Mouse (Mus musculus) heart, postnatal 10 days (tissue): ENCODE data around the gene Eral1. TPM values are rescaled to one million over a fixed set of nuclear protein-coding genes. Genes with fewer than 3 reads are reported as not detected.

Experiments
- DNase-seq, 2 experiments: peaks; one replicate each; pipeline ENCODE4 v3.0.0; 2021
- intact Hi-C: fragments of 180-260 bp; cut with DNase I; formaldehyde crosslinking; loops from one replicate; pipeline ENCODE4 v1.15.1; 2025
- total RNA-seq, 2 experiments: library from RNA; stranded (reverse); gene quantifications; 2 replicates each; pipeline ENCODE4 v1.2.3; 2021

The Eral1 gene
- total RNA-seq, result 10 to 100 TPM; 22.8 to 23.6 TPM

GRCm38 (mm10) chr11:78079961-78080921 lies at the start of gene Eral1:
Eral1 (minus strand) TSS chr11:78080383.
- intact Hi-C loops, result no loop called here

GRCm38 (mm10) chr11:78129458-78129857 lies 49.3 kb upstream of the Eral1 start:
- DNase-seq, result no peak
- intact Hi-C loops, result no loop called here

More at GRCm38 (mm10) chr11:78079961-78080921, at the start of gene Eral1:
- peak; percentile 84 to 90 for DNase-seq

- intact Hi-C loops, result no loop called here
- DNase-seq, result no peak
Measured at GRCm38 (mm10) chr11:78126739-78127138, 46.6 kb upstream of the Eral1 start.

GRCm38 (mm10) chr11:78125691-78126090 lies 45.5 kb upstream of the Eral1 start:
- intact Hi-C loops, result no loop called here
- no peak for DNase-seq

- intact Hi-C loops, result no loop called here
Measured at GRCm38 (mm10) chr11:78123782-78124181, 43.6 kb upstream of the Eral1 start.

GRCm38 (mm10) chr11:78122815-78123214 lies 42.6 kb upstream of the Eral1 start:
- no peak for DNase-seq
- intact Hi-C loops, result no loop called here

More at GRCm38 (mm10) chr11:78123782-78124181, 43.6 kb upstream of the Eral1 start:
- no peak for DNase-seq

- intact Hi-C loops, result no loop called here
- DNase-seq, result peak; percentile 53 to 55
Measured at GRCm38 (mm10) chr11:78121176-78121575, 41.0 kb upstream of the Eral1 start.

- intact Hi-C loops, result no loop called here
- no peak for DNase-seq
Measured at GRCm38 (mm10) chr11:78119898-78120297, 39.7 kb upstream of the Eral1 start.

- no peak for DNase-seq
- intact Hi-C loops, result no loop called here
Measured at GRCm38 (mm10) chr11:78118467-78118866, 38.3 kb upstream of the Eral1 start.

- no peak for DNase-seq
- intact Hi-C loops, result no loop called here
Measured at GRCm38 (mm10) chr11:78116146-78116410, 35.9 kb upstream of the Eral1 start.

- intact Hi-C loops, result no loop called here
- peak; percentile 97 for DNase-seq
Measured at GRCm38 (mm10) chr11:78115367-78116145, 35.4 kb upstream of the Eral1 start.

- DNase-seq, result no peak
- intact Hi-C loops, result no loop called here
Measured at GRCm38 (mm10) chr11:78114676-78115366, 34.6 kb upstream of the Eral1 start.

GRCm38 (mm10) chr11:78113616-78114015 lies 33.4 kb upstream of the Eral1 start:
- intact Hi-C loops, result no loop called here

GRCm38 (mm10) chr11:78104501-78104900 lies 24.3 kb upstream of the Eral1 start:
- DNase-seq, result no peak
- intact Hi-C loops, result no loop called here

More at GRCm38 (mm10) chr11:78113616-78114015, 33.4 kb upstream of the Eral1 start:
- no peak for DNase-seq

GRCm38 (mm10) chr11:78102958-78103747 lies 23.0 kb upstream of the Eral1 start:
- no peak for DNase-seq
- intact Hi-C loops, result no loop called here

- intact Hi-C loops, result no loop called here
- DNase-seq, result no peak
Measured at GRCm38 (mm10) chr11:78102142-78102541, 22.0 kb upstream of the Eral1 start.

GRCm38 (mm10) chr11:78100746-78101145 lies 20.6 kb upstream of the Eral1 start:
- no peak for DNase-seq
- intact Hi-C loops, result no loop called here

GRCm38 (mm10) chr11:78097077-78097476 lies 16.9 kb upstream of the Eral1 start:
- DNase-seq, result no peak

GRCm38 (mm10) chr11:78095144-78095516 lies 14.9 kb upstream of the Eral1 start:
- intact Hi-C loops, result no loop called here

More at GRCm38 (mm10) chr11:78097077-78097476, 16.9 kb upstream of the Eral1 start:
- intact Hi-C loops, result no loop called here

GRCm38 (mm10) chr11:78094504-78095143 lies 14.4 kb upstream of the Eral1 start, which contains the start of gene Fam222b:
Fam222b (plus strand) TSS chr11:78094660.
- DNase-seq, result peak; percentile 96
- intact Hi-C loops, result no loop called here

More at GRCm38 (mm10) chr11:78095144-78095516, 14.9 kb upstream of the Eral1 start:
- DNase-seq, result no peak
